Mouse (Mus musculus) bone marrow, adult 2 months (tissue): ENCODE measurements around the gene Fam114a1. TPM values are rescaled to one million over a fixed set of nuclear protein-coding genes. Genes with fewer than 3 reads are reported as not detected.

Experiments
- H3K27ac ChIP-seq: fragments of 200-500 bp; 2 replicates; pipeline ENCODE4 v1.5.1; 2012; ENCODE audit warnings: low read depth, mild to moderate bottlenecking, control low read depth, inconsistent platforms, low read length; ENCODE audit not compliant: control insufficient read depth, poor library complexity, insufficient read depth
- H3K4me1 ChIP-seq: fragments of 200-500 bp; 2 replicates; pipeline ENCODE4 v1.6.1; 2011; ENCODE audit warnings: low read length; ENCODE audit not compliant: control insufficient read depth, insufficient read depth
- H3K4me3 ChIP-seq: fragments of 200-500 bp; replicated peaks from 2 replicates; pipeline ENCODE3; 2011; ENCODE audit warnings: mild to moderate bottlenecking, low read depth, low read length, control low read depth; ENCODE audit not compliant: control insufficient read depth
- CTCF ChIP-seq: fragments of 200-500 bp; IDR thresholded peaks from 2 replicates; pipeline ENCODE4 v1.5.1; 2011; ENCODE audit warnings: low read length, control low read depth; ENCODE audit not compliant: control insufficient read depth, insufficient read depth
- POLR2A ChIP-seq: fragments of 200-500 bp; IDR thresholded peaks from 2 replicates; pipeline ENCODE4 v1.6.1; 2011; ENCODE audit warnings: low read depth, mild to moderate bottlenecking, control low read depth, low read length, borderline replicate concordance; ENCODE audit not compliant: control insufficient read depth
- WGBS: fragments of 180-500 bp; shearing (Covaris S2); methylation state at CpG from one replicate; pipeline ENCODE4 v1.1.7; 2018; 5-methylcytosine and 5-hydroxymethylcytosine counted together
- polyA plus RNA-seq: library from polyadenylated mRNA; stranded (reverse); fragments of >200 nt; gene quantifications from 2 replicates; pipeline ENCODE4 v1.2.4, GENCODE M21; 2011; ENCODE audit warnings: low replicate concordance; ENCODE audit not compliant: missing spikeins, insufficient read depth, insufficient read length

Fam114a1 gene
- polyA plus RNA-seq, 1 experiment = 9.4 TPM

DNA sequence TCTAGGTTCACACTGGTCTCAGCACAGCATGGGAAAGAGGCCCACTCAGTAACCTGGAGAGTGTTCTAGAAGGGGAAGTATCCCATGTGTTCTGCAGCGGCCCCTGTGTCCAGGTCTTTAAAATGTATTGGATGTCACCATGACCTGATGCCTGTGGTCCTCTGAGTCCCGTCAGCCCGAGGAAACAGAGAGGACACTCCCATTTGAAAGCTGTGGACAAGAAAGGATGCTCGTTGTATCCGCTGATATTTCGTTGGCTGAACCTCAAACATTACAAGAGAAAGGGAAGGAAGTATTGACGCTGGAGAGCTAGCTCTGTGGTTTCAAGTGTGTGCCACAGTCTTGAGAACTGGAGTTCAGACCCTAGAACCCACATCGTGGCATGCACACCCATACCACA, 49.2 kb downstream of the Fam114a1 start:
- 3% methylated on average over 8 of the region's 8 CpGs for WGBS
- Histone ChIP-seq H3K4me1 (peaks cover 1% of the 10 kb centered on the region; the same call in 1 of the 2 replicates), H3K27ac (peak overlapping the region; percentile 23), H3K4me3 (peak overlapping the region; percentile 8)
- TF ChIP-seq CTCF (no peak), POLR2A (no peak)

- TF ChIP-seq CTCF (no peak), POLR2A (no peak)
- Histone ChIP-seq H3K4me1 (peaks cover 6% of the 10 kb centered on the region; the same call in 1 of the 2 replicates), H3K4me3 (peak overlapping the region; percentile 3), H3K27ac (peak overlapping the region; percentile 54)
- WGBS = 11% methylated on average over 7 of the region's 7 CpGs
Observed at GRCm38 (mm10) chr5:65019823-65020222, 50.0 kb downstream of the Fam114a1 start.

GRCm38 (mm10) chr5:65022006-65022405, 52.1 kb downstream of the Fam114a1 start:
- H3K27ac ChIP-seq = no peak overlapping the region
- 85% methylated on average over 4 of the region's 4 CpGs for WGBS
- peaks cover 6% of the 10 kb centered on the region; the same call in 1 of the 2 replicates for H3K4me1 ChIP-seq
- no peak overlapping the region for H3K4me3 ChIP-seq
- TF ChIP-seq POLR2A (no peak), CTCF (no peak)

- Histone ChIP-seq H3K4me1 (peaks cover 6% of the 10 kb centered on the region; the same call in 1 of the 2 replicates), H3K27ac (no peak overlapping the region), H3K4me3 (no peak overlapping the region)
- WGBS = 56% methylated on average over 2 of the region's 2 CpGs
- TF ChIP-seq POLR2A = no peak
- TF ChIP-seq CTCF = no peak
Observed at GRCm38 (mm10) chr5:65024641-65025040, 54.8 kb downstream of the Fam114a1 start.

GRCm38 (mm10) chr5:65025916-65026315, 56.0 kb downstream of the Fam114a1 start:
- no peak overlapping the region; the same call in 1 of the 2 replicates for H3K27ac ChIP-seq
- 7% methylated on average over 6 of the region's 6 CpGs for WGBS
- TF ChIP-seq POLR2A = no peak
- TF ChIP-seq CTCF = no peak
- peaks cover 6% of the 10 kb centered on the region; the same call in 1 of the 2 replicates for H3K4me1 ChIP-seq
- no peak overlapping the region for H3K4me3 ChIP-seq

DNA sequence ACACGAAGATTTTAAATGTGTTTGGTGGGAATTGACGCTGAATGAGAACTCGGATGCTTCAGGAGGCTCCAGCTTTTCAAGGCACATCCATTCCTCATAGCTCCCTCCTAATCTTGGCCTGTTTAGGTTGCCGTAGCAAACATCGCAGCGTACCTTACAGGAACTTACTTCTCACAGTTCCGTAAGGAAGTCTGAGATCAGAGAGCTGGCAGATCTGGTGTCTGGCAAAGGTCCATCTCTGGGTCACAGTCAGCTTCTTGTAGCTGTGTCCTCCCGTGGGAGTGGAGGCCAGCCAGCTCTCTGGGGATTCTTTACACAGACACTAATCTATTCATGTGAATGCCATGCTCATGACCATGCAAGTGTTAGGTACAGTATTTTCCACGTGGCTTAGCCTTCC, 56.9 kb downstream of the Fam114a1 start:
- no peak overlapping the region for H3K4me3 ChIP-seq
- TF ChIP-seq POLR2A = no peak
- no peak for TF ChIP-seq CTCF
- peaks cover 6% of the 10 kb centered on the region; the same call in 1 of the 2 replicates for H3K4me1 ChIP-seq
- no peak overlapping the region for H3K27ac ChIP-seq
- 46% methylated on average over 9 of the region's 9 CpGs for WGBS

- TF ChIP-seq POLR2A = no peak
- no peak for TF ChIP-seq CTCF
- WGBS = 80% methylated on average over 9 of the region's 9 CpGs
- Histone ChIP-seq H3K4me1 (peaks cover 6% of the 10 kb centered on the region; the same call in 1 of the 2 replicates), H3K27ac (no peak overlapping the region), H3K4me3 (no peak overlapping the region)
Observed at GRCm38 (mm10) chr5:65028019-65028418, 58.1 kb downstream of the Fam114a1 start.

GRCm38 (mm10) chr5:65036597-65036996, 66.7 kb downstream of the Fam114a1 start:
- TF ChIP-seq CTCF (no peak), POLR2A (no peak)
- no peak overlapping the region for H3K27ac ChIP-seq
- H3K4me3 ChIP-seq = no peak overlapping the region
- 90% methylated on average over 13 of the region's 13 CpGs for WGBS
- peaks cover 4% of the 10 kb centered on the region; the same call in 1 of the 2 replicates for H3K4me1 ChIP-seq

DNA sequence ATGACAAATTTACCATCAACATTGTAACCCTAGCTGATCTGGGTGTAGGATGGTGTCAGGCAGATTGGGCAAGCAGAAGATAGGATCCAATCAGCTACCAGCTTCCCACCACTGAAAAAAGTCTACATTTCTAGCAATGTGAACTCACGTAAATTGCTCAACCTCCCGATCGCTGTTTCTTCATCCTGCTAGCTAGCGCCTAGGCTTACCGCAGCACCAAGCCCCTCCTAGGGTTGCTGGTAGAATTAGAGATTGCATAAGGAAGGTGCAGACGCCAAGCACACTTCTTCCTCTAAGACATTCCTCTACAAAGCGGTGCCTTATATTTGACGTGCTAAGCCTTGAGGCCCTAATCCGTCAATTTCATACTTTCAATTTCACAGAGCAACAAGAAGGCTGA, 68.4 kb downstream of the Fam114a1 start:
- WGBS = 24% methylated on average over 9 of the region's 9 CpGs
- Histone ChIP-seq H3K27ac (no peak overlapping the region), H3K4me1 (peaks cover 4% of the 10 kb centered on the region; the same call in 1 of the 2 replicates), H3K4me3 (no peak overlapping the region)
- TF ChIP-seq CTCF (no peak), POLR2A (no peak)
